Mouse (Mus musculus) c-Kit-positive CD71-positive TER-119-positive erythroid progenitor cells, embryonic 14.5 days (primary cell): ENCODE measurements around the gene Olfr91.
"Not testable (repeated sequence)": the region's sequence is repeated elsewhere in the genome, so short reads cannot be mapped to it uniquely, and the experiment has no call there.

ENCODE experiments used
- DNase-seq: peaks from one replicate; pipeline ENCODE4 v3.0.0-alpha.2; 2013; ENCODE audit warnings: low spot score

The Olfr91 gene

GRCm38 (mm10) chr17:37098178-37098577, at the start of gene Olfr91:
TSS of gene Olfr91 (minus strand) at chr17:37098278.
- DNase-seq, result no peak

- DNase-seq, result not testable (repeated sequence)
Measured at GRCm38 (mm10) chr17:37131366-37131765, 33.3 kb upstream of the Olfr91 start.

- DNase-seq, result no peak
Measured at GRCm38 (mm10) chr17:37119988-37120387, 21.9 kb upstream of the Olfr91 start, which contains the start of gene Olfr92. TSS of gene Olfr92 (minus strand) at chr17:37120088.

DNA sequence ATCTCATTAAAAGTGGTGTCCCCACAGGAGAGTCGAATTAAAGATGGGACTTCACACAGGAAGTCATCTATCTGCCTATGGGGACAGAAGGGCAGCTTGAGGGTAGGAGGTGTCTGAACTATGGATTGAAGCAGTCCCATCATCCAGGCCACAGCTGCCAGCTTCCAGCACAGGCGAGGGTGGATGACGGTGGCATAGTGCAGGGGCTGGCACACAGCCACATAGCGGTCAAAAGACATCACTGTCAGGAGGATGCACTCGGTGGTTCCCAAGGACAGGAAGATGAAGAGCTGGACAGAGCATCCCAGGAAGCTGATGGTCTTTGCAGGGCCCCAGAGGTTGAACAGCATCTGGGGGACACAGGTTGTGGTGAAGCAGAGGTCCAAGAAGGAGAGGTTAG, 4.8 kb downstream of the Olfr91 start:
- no peak for DNase-seq

DNA sequence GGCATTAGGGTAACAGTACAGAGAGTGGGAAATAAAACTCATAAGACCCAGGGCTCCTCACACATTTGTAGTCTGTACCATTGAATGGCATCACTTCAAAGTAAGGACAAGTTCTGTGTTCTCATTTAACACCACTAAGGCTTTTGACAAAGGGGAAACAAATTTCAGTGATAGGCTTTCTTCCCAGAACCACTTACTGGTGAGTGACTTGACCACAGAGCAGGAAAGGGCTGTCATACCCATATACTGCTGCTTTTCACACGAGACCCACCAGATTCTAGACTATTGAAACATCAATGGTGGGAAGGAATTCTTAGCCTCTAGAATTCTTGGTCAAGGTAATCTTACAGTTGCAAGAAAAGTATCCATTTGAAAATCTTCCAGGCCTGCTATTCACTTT, 5.9 kb downstream of the Olfr91 start:
- no peak for DNase-seq

DNA sequence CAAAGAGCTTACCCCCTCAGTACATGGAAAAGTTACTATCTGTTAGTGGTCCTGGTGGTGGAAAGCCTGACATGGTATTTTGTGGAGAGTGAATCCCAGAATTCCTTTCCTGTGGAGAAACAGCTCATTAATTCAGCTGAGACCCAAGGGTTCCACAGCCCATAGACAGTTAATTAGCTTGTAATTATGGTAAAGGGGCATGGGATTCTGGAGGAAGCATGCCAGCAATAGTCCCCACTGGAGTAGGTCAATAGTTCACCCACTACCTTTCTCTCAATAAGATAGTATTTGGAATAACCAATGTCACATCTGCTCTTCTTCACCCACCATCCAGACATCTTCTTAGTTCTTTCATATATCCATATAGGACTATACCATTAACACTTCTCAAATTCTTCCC, 9.7 kb downstream of the Olfr91 start, which contains the start of gene Olfr90:
Olfr90 (minus strand) TSS at position 101 of the 400 bp plus-strand sequence.
- no peak for DNase-seq

DNA sequence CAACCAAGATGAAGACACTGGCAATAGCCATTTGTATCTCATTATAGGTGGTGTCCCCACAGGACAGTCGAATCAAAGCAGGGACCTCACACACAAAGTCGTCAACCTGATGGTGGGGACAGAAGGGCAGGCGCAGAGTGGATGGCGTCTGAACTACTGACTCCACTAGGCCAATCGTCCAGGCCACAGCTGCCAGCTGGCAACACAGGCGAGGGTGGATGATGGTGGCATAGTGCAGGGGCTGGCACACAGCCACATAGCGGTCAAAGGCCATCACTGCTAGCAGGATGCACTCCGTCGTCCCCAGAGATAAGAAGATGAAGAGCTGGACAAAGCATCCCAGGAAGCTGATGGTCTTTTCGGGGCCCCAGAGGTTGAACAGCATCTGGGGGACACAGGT, 12.5 kb downstream of the Olfr91 start:
- DNase-seq, result no peak

DNA sequence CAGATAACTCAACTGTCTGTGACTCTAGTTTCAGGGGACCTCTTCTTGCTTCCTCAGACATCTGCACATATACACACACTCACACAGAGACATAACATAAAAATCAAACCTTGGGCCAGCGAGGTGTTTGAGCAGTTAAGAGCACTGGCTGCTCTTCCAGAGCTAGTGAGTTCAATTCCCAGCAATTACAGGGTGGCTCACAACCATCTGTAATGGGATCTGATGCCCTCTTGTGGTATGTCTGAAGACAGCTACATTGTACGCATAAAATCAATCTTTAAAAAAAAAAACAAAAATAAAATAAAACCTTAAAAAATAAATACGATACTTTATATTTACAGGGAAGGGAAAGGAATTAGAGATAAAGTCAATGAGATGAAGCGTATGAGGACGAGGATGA, 13.4 kb downstream of the Olfr91 start:
- DNase-seq, result no peak

- peak; percentile 32 for DNase-seq
Measured at GRCm38 (mm10) chr17:37083327-37083726, 14.8 kb downstream of the Olfr91 start.

DNA sequence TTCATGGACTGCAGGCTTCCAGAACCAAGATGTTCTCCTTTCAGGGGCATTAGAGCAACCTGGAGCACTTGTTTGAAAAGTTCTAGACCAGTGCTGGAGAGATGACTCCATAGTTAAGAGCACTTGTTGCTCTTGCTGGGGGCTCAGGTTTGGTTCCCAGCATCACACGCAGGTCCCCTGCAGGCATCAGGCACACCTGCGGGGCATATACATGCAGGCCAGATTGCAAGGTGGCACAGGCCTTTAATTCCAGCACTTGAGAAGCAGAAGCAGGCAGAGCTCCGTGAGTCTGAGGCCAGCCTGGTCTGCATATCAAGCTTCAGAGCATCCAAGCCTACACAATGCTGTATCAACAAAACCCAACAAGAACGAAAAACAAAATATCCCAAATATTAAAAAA, 16.4 kb downstream of the Olfr91 start:
- DNase-seq, result no peak

GRCm38 (mm10) chr17:37080119-37080518, 18.0 kb downstream of the Olfr91 start:
- DNase-seq, result no peak

- no peak for DNase-seq
Measured at GRCm38 (mm10) chr17:37078990-37079389, 19.1 kb downstream of the Olfr91 start.

GRCm38 (mm10) chr17:37078193-37078592, 19.9 kb downstream of the Olfr91 start:
- no peak for DNase-seq

DNA sequence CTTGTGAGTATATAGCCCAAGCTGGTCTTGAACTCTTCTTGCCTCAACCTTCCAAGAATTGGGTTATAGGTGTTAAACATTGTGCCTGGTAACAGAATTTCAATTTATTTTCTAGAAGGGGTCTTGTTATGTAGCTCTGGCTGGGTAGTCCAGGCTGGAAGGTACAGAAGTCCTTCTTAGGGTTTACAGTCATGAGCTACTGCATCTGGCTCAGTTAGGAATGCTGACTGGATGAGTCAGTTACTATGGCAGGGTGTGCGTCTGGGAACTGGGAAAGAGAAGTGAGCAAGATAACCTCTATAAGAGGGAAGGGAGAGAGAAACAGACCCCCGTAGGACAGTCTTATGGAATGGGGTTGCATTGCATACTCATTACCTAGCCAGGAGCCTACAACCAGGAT, 22.3 kb downstream of the Olfr91 start:
- no peak for DNase-seq

- no peak for DNase-seq
Measured at GRCm38 (mm10) chr17:37075181-37075580, 22.9 kb downstream of the Olfr91 start.

DNA sequence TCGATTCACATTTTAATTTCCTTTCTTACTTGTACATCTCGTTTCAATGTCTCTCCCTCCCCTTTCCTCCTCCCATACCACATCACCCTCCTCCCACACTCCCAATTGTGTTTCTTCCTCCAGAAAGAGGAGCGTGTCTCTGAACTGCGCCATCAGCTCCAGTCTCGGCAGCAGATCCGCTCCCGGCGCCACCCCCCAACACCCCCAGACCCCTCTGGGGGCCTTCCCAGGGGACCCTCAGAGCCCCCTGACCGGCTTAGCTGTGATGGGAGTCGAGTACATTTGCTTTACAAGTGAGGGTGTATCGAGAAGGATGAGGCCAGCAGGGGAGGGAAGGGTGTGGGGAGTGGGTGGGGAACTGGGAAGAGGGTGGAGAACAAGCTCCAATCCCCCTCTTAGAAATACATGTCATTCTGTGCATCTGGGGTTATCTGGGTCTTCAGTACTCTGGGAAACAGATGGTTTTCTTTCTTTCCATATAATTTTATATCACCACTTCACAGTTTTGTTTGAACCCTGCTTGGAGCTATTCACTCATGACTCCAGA, 25.3 kb downstream of the Olfr91 start:
- no peak for DNase-seq

DNA sequence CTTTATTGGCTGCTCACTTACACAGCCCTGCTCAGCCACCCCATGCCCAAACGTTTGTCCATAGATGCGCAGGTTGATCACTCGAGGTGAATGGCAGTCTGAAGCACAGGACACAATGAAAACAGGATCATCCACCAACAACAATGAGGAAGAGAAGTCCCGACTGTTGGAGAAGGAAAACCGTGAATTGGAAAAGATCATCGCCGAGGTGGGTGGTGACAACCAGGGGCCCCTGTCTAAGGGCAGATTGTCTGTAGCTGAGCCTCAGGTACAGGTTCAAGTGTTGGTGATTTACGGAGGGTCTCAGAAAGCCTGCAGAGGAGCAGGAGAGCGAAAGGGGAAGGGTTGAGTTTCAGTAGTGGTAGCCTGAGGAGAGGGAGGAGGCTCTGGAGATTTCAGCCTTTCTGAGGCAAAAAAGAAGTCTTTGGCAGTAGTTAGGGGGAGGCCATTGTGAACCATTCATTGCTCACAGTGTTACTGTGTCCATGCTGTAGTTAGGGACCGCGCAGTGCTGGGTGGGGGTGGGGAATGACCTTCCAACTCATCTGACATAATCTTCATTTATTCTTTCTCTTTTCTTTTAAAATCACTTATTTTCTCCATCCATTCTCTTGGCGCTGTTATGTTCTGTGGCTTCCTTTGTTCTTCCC, 25.9 kb downstream of the Olfr91 start:
- DNase-seq, result no peak

DNA sequence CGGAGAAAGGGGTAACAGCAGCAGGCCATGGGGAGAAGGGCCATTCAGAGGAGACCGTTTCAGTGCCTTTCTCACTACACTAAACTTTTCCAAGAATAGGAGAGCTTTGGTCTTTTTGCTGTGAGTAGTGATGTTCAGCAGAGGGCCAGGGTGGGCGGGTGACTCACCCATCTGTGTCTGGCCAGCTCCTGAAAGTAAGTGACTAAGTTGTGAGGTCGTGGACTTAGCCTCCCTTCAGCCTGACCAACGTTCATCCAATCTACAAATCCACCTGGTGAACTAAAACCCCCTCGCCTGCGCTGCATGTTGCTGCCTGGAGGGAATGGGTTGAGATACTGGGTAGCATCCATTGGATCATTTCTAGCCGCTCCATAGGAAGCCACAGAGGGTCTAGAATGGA, 28.0 kb downstream of the Olfr91 start:
- no peak for DNase-seq

DNA sequence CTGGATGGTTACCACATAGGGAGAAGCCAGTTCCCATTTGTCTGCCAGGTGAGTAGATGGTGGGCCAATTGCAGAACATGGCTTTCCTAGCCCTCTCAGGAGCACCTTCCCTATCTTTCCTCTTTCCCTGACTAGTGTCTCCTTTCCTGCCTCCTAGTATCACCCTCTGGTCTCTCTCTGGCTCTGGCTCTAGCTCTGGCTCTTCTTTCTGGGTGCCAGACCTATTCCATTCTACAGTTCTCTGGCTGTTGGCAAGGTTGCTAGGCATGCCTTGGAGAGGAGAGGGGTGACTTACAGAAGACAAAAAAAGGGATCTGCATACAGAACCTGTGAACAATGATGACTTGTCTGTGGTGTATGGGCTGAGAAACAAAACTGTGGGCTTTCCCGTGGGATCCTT, 30.2 kb downstream of the Olfr91 start:
- DNase-seq, result no peak

GRCm38 (mm10) chr17:37065993-37066392, 32.1 kb downstream of the Olfr91 start:
- DNase-seq, result no peak

GRCm38 (mm10) chr17:37063686-37064495, 34.2 kb downstream of the Olfr91 start:
- no peak for DNase-seq

- DNase-seq, result no peak
Measured at GRCm38 (mm10) chr17:37063063-37063462, 35.0 kb downstream of the Olfr91 start.

DNA sequence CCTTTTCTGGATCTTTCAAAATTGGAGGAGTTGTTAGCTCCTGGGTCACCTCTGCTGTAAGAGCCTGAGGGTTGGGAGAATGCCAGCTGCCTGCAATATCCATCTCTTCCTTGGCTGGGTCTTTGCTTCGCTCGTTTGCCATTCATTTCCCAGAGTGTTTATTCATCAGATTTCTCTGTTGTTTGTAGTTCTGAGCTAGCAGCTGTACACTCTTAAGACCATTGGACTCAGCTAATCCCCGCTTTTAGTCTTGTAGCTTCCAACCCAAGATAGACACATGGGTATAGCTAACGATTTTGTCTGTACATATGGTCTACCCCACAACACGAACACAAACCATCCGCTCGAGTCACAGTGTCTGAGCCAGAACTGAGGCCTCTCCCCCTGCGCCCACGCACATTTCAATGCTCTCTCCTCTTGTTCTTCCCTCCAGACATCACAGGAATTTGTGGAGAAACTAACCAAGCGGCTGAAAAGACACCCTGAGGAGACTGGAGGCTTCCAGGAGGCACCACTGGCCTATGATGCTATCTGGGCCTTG, 35.9 kb downstream of the Olfr91 start:
- no peak for DNase-seq
